Mouse (Mus musculus) cerebellum, adult 11-12 months (tissue): ENCODE measurements around the gene Ccdc191.

ENCODE experiments used
- DNase-seq: peaks from one replicate; pipeline ENCODE4 v3.0.0; 2022

The Ccdc191 gene

DNA sequence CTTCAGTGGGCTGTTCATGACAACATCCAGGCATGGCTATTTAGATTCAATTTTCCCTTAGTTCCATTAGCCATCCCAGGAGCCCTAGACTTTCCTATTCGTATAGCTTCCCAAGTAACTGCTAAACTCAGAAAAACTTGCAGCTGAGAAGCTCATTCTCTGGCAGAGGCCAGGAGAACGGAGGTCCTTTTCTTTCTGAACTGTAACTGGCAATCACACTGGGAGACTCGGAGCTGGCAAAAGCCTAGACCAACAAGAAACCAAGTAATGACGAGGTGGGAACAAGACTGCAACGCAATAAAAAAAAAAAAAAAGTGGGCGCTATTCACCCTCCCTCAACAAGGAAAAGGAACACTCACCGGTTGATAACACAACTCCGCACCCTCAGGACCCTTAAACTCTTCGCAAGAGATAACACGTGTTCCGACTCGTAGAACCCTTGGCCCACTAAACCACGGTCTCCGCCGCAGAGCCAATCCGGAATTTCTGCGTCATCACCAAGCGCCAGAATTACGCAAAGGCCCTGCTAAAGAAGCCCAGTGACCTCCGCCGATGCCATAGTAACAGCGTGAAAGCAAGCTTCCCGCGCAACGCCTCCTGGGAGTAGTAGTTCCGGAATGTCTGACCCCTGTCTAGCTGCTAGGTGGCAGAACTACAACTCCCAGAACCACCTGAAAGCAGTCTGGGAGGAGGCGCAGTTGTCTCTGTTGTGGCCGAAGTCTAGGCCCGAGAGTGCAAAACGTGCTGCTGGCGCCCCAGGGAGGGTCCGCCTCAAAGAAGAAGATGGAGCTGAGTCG is at the start of gene Ccdc191:
TSS of gene Ccdc191 (plus strand) at position 593 of the 797 bp plus-strand sequence.
- DNase-seq: peak; percentile 100

DNA sequence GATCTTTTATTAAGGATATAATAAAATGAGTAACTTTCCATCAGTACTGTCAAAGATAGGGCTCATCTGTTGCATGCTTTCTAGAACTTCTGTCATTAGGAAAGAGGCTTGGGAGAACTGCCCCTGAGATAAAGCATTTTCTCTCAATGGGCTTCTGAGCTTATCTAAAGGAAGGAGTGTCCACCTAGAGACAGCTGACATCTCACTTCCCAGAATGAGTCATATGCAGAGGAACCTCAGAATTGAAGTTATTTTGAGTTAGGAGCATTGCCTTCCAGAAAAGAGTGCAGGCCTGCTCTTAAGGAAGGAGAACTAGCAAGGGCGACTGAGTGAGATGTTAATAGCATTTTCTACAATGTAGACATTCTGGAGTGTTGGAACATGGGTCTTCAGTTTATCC is 48.4 kb upstream of the Ccdc191 start:
- no peak for DNase-seq

DNA sequence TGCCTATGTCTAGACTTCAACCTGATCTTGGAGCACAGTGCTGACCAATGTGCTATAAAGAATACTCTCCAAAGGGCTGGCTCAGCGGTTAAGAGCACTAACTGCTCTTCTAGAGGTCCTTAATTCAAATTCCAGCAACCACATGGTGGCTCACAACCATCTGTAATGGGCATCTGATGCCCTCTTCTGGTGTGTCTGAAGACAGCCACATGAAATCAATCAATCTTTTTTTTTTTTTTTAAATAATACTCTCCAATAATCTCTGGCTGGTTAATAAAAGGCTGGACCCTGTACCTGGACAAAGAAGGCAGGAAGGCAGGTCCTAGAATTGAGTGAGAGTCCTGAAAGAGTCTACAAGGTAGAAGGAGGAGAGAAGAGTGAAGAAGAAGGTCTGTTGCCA is 39.8 kb upstream of the Ccdc191 start:
- no peak for DNase-seq

DNA sequence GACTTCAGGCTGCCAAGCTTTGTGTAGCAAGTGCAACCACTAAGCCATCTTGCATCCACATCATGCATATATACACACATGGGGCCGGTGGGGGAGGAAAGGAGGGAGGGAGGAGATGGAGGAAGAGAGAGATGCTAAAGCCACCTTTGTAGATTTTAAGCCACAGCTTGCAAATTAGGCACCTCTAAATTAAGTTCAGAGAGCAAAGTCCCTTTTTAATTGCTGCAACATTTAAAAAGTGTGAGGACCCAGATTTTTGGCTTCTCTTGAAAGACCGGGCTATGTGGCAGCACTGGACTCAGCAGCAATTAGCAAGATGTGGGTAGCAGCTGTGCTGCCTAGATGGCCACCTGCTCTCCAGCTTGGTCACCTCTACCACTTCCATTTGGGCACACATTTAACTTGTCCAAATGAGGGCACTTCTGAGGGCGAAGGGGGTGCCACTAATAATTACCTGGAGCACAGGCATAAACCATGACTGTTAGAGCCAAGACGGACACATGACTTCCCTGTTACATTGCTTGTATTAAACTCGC is 30.6 kb upstream of the Ccdc191 start:
- no peak for DNase-seq

DNA sequence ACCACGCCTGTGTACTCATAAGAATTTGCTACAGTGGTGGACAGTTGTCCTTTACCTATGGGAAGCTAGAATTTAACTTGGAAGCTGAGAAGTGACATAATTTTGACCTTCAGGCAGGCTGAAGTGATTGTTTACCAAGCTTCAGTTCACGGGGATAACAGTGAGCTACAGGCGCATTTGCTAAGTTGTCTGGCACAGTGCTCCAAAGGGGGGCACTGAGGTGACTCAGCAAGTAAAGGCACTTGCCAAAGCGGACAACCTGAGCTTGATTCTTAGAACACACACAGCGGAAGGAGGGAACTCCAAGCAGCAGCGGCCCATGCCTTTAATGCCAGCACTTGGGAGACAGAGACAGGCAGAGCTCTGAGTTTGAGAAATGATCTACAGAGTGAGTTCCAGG is 29.0 kb upstream of the Ccdc191 start:
- DNase-seq: no peak

DNA sequence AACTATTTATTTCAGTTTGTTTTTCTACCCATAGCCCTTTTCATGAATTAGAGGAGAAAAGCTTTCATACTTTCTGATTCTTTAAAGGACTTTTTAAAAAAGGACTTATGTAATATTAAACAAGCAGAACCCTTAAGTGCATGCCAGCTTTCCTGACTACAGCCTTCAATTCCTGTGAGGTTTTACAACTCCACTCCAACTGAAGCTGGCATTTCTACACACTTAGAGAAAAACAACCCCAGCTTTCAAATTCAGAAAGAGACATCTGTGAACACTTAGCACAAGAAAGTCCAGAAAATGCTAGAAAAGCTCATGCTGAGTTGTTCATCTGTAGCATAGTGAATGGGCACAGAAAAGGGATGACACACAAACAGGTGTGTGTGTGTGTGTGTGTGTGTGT is 19.8 kb upstream of the Ccdc191 start:
- no peak for DNase-seq

DNA sequence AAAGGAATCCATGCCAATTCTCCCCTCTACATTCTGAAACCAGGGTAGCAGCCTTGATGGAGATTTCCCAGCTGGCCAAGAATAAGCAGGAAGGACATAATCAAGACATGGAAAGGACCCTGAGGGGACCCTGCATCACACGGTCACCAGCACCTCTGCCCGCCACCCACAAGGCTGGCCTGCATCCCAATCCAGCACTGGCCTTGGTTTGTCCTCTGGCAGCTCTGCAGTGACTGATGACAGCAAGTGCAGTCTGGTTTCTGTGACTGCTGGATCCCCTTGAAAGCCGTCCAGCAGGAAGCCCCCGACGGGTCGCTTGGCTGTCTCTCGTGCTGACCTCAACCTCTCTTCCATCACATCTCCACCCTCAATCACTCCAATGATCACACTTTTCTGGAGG is 18.2 kb upstream of the Ccdc191 start:
- no peak for DNase-seq

DNA sequence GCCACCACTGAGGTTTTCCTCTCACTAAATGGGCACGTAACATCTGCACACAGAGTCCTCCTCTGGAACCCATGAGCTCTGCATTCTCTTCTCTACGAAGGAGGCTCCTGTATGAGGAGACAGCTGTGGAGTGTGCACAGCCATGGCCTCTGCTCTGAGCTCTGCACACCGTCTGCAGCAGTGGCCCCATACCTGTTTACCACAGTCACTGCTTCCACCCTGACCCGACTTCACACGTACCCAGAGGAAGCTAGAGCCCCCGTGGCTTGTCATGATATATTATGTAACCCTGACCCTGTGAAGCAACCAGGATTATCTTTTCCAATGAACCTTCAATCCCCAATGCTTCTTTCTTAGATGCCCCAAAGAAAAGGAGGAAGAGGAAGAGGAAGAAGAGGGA is 9.8 kb upstream of the Ccdc191 start:
- DNase-seq: no peak

DNA sequence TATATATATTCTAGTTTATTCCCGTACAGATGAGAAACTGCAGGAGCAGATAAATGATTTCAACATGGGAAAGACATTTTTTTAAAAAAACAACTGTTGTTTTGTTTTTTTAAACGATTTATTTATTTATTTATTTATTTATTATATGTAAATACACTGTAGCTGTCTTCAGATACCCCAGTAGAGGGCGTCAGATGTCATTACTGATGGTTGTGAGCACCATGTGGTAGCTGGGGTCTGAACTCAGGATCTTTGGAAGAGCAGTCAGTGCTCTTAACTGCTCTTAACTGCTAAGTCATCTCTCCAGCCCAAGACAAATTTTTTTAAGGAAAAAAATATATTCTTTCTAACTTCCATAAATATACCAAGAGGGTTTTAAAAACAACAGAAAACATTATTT is 8.0 kb upstream of the Ccdc191 start:
- DNase-seq: no peak

DNA sequence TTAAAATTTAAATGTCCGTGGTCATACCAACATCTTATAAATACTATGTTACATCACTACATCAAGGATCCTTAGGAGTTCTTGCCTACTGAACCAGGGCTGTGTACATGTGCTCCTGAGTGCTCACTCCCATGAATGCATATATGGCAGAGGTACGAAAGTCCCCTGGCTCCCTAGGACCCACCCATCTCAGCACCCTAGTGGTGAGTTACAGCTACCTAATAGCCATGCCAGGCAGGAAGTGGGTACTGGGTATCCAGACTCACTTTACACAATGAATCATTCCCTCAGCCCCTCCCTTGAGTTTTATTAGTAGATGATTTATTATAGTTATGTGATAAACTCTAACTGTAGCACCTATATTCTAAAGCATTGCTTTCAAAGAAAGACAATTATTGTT is 7.3 kb upstream of the Ccdc191 start:
- DNase-seq: no peak

DNA sequence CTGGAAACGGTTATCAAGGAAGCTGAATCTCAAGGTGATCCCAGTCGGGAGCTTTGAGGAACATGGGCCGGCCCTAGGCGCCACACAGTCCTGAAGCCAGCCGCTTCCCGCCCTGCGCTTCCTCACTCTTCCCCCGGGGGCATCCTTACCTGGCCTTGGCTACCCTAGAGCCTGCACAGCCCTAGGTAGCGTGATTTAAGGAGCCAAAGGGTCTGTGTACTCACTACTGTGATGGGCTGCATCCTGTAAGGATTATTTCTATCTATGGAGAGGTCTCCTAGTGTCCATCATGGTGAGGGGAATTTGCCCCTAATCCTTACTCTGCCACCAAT is 371 bp downstream of the Ccdc191 start:
- DNase-seq: no peak

DNA sequence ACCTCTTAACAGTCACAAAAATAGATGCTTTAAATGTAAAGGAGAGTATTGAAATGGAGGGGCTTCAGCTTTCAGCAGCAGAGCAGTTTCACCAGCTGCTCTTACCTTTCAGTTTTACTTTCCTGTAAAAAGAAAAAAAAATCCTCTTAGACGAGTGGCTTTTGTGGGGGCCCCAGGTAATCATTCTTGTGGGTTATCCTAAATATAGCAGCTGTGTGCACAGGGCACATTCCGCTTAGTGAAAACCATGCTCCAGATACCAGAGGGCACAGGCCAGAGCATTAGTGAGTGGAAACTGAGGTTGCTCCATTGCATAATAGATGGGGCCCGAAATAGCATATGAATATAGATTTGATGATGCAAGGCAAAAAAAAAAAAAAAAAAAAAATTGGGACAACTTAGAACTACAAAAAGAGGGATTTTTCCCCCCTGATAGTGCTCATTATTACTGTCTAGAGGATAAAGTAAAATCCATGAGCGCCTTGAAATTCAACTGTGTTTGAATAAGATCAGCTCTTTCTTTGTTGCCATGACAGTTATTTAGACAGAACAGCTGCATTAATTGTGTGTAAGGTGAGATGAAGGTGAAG is 1.2 kb downstream of the Ccdc191 start:
- no peak for DNase-seq

DNA sequence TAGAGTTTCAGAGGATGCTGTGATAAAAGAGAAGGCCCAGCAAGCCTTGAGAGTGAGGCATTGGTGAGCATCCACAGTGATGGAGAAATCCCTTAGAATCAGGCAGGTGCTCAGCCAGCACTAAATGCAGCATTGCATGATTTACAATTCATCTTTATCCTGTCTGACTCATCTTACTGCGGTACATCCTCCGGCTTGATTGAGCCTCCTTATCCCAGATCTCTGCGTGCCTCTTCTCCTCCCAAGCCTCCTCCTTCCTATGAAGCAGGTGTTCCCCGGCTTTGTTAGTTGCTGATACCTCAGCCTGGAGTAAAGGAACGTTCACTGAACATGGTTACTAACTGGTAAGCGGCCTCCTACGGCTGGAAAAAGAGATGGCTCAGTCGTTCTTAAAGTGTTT is 4.9 kb downstream of the Ccdc191 start:
- DNase-seq: no peak

DNA sequence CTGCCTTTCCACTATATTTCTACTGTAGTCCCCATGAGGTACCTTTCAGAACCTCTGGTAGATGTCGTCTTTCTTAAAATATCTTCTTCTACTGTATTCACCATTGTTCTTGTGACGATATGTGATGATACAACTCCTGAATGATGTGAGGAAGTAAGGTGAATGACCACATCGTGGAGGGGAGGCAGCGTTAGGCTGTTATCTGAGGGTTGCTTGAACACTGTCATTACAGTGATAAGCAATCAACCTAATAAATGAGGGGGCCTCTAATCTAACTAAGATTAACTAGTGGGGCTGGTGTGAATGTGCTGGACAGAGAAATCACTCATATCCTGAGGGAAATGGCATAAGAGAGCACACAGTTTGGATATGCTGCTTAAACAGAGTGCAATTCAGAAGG is 10.5 kb downstream of the Ccdc191 start:
- no peak for DNase-seq

DNA sequence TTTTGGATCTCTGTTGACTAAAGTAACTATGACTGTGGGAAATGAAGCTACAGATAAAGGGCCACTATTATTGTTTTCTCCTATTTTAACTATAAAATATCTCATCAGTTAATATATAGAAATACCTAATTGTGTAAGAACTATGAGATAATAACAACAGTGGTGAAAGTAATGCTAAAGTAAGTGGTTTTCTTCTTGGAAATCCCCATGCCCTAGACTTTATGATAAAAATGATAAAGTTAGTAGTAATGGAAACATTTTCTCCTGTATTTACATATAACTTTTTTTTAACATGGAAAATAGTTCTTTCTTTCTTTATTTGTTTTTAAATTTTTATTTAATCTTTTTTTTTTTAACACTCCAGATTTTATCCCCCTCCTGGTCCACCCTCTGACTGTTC is 11.0 kb downstream of the Ccdc191 start:
- no peak for DNase-seq

DNA sequence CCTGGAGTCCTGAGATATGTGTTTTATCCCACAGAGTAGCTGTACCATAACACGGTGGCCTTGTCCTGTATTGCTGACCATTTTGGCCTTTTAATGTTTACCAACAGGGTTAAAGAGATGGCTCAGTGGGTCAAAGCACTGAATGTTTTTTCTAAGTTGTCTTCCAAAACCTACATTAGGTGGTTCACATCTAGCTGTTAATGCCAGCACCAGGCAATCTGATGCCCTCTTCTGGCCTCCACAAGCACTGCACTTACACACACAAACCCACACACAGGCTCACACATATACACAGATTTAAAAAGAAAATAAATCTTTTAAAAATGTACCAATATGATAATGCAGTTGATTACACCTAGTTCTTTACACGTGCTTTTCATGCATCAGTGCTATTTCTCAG is 19.3 kb downstream of the Ccdc191 start:
- no peak for DNase-seq

DNA sequence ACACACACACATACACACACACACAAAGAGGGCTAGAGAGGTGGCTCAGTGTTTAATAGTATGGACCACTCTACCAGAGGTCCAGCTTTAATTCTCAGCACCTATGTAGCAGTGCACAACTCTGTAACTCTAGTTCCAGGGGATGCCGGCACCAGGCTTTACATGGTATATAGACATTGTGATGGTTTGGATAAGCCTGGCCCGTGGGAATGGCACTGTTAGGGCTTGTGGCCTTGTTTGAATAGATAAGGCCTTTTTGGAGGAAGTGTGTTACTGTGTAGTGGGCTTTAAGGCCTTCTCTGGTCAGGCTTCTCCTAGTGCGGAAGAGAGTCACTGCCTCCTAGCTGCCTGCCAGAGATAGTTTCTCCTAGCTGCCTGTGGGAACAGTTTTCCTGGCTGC is 29.3 kb downstream of the Ccdc191 start:
- no peak for DNase-seq

DNA sequence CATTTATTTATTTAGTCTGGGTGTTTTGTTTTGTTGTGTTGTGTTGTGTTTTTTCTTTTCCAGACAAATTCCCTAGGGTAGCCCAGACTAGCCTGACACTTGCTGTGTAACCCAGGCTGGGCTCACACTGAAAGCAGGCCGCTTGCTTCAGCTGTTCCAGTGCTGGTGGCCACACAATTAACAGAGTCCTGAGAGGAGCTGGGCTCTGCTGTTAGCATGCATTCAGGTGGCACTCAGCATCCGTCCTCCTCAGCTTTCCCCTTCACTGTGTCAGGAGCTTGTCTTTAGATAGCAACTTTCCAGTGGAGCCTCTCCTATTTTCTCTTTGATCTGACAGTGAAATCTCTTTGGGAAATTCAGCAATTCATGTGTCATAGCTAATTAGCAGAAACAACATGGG is 32.4 kb downstream of the Ccdc191 start:
- no peak for DNase-seq

DNA sequence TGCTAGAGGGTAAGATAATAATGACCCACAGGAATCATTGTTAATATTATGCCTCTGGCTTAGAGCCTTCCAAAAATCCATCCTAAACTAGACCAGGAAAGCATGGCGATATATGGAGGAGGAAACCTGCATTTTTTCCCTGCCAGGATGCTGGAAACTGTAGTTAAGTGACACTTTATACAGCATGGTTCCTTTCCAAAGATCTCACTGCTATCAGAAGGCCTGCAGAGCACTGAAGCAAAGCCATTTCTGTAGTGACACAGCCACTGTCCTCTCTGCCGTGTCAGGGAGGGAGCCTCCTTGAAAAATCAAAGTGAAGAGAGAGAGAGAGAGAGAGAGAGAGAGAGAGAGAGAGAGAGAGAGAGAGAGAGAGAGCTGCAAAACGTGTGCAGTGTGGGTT is 33.0 kb downstream of the Ccdc191 start:
- no peak for DNase-seq

DNA sequence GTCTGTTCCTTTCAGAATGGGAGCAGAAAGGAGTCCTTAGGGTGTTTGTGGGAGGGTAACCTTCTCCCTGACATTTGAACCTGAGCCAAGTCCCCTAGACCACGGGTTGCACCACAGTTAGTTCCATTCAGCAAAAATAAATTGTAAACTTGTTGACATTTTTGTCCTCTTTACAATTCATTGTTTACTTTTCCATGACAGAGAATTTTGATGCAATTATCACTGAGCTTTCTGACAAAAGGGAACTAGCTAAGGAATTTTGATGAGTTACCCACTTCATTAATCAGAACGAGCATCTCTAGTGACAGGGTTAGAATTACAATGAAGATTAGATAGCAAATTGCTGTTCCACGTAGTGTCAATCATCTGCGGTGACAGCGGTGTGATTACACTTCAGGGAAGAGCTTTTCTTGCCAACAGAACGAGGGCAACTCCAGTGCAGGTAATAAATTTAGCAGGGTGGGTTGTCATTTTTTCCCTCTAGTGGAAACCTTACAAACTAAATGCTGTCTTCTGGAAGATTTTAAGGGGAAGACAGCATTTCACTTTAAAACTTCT is 35.5 kb downstream of the Ccdc191 start:
- no peak for DNase-seq

DNA sequence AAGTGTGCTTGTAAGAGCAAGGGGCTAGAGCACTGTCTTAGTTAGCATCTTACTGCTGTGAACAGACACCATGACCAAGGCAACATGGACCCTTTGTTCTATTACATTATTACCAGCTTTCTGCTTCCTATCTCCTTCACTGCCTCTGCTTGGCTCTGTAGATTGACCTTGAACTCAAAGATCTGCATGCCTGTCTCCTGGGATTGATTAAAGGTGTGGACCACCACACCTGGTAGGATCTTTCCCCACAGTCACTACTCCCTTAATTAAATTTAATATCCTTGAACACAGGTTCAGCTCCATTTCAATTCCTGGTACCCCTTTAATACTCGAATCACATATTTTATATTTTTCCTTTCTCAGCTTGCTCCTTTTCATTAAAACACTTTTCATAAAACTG is 36.2 kb downstream of the Ccdc191 start:
- DNase-seq: no peak

DNA sequence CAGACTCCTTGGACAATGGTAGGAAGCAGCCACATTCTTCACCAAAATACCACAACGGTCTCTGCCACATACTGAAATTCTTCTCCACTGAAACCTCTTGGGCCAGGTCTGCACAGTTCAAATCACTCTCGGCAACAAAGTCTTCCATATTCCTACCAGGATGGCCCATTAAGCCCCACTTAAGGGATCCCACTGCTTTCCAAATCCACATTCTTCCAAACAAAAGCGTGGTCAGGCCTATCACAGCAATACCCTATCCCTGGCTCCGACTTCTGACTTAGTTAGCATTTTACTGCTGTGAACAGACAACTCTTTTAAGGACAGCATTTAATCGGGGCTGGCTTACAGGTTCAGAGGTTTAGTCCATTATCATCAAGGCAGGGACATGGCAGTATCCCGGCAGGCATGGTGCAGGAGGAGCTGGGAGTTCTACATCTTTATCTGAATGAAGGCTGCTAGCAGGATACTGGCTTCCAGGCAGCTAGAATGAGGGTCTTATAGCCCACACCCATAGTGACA is 36.8 kb downstream of the Ccdc191 start, which contains the start of gene Qtrt2:
TSS of gene Qtrt2 (minus strand) at position 469 of the 519 bp plus-strand sequence.
- DNase-seq: no peak

DNA sequence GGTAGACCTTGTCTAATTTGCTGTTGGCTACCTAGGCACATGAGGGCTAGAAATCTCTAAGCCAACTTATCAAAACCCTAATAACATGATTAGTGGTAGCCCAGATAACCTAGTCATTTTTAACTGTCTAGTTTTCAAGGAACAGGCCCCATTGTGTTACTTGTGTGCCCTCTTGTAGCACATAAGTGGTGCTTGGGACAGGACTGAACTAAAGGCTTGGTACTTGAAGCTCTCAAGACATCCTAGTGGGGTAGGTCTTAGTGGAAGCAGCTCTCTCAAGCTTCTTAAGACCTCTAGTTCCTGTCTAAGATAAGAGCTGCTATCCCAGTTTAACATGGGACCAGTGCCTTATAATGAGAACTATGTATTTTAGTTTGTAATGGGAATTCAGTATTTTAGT is 41.0 kb downstream of the Ccdc191 start:
- DNase-seq: no peak

DNA sequence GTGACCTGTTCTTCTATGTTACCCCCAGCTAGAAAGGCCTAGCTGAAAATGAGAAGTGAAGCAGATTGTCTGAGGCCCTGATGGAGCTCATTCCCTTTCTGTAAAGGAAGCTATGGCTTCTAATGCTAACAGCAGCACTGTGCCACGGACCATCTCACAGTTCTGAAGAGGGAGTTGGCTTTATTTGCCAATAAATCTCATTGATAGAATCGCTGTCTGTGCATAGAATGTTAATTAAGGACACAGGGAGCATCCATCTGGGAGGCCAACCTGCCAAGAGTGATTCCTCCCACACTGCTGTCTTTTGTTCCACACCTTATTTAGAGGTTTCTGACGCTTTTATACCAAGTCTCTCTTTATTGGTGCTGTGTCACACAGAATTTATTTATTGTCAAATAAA is 41.9 kb downstream of the Ccdc191 start:
- no peak for DNase-seq
